Mouse (Mus musculus): ENCODE measurements at regions not wholly inside any gene's neighbourhood (a gene's known extent, or its start where the extent isn't known, plus 50 kb on each side); places are given as distances from the start of the nearest gene placed in this dataset.
A peak's percentile ranks its signal among the peaks of the same experiment; 100 is the strongest.
"Not testable (repeated sequence)": the region's sequence is repeated elsewhere in the genome, so short reads cannot be mapped to it uniquely, and the experiment has no call there.

DNA sequence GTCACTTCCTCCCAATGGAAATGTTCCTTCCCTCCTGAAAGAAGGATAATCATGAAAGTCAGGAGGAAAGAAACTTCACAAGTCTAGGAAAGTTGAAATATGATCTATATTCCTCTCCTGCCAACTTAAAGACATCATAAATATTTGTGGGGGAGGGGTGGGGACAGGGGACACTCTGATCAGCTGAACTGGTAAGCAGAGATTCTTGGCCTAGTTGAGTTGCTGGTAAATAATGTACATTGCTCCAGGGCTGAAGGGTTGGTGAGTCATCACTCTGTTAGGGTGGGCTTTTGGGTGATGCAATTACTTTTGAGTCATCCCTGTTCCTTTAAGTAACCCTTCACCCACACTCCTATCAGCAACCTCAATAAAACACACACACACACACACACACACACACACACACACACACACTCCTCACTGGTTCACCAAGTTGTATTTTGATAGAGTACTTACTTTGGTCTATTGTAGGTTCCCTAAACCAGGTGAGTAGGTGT is 56.0 kb downstream of the Ccdc71l start:
- no peak overlapping the region for H3K4me3 ChIP-seq (ENCODE audit: insufficient read depth, low read length)
- H3K27ac ChIP-seq (ENCODE audit: insufficient read depth, low read length), result peak overlapping the region; percentile 63
- no peak for TF ChIP-seq CTCF (IDR thresholded peaks at IDR 0.05; ENCODE audit: borderline replicate concordance, insufficient read depth, low read length)
- TF ChIP-seq POLR2A (IDR thresholded peaks at IDR 0.05; ENCODE audit: low read depth, low read length), result no peak
- peaks cover 2% of the 10 kb centered on the region; the same call in 1 of the 2 replicates for H3K4me1 ChIP-seq (ENCODE audit: control insufficient read depth, insufficient read depth, low read length)

DNA sequence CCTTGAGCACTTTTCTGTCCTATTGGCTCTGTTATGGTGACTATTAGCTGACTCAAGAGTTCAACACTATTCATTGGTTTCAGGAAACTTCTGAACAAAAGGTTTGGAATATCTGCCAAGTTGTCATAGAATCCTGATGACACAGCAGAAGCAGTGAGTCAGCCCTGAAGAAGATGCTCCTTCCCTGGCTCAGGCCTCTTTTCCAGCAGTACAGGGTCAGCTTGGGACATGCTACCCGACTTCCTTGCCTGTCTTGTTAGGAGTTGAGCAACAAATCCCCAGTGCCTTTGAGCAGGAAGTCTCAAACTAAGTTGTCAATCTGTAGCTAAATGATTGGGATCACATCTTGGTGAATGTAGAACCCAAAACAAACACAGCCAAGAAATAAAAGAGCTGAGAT is 56.6 kb downstream of the Ccdc71l start:
- Histone ChIP-seq H3K27ac (ENCODE audit: insufficient read depth, low read length) (peak overlapping the region; percentile 63), H3K4me1 (ENCODE audit: control insufficient read depth, insufficient read depth, low read length) (peaks cover 2% of the 10 kb centered on the region; the same call in 1 of the 2 replicates), H3K4me3 (ENCODE audit: insufficient read depth, low read length) (no peak overlapping the region)
- TF ChIP-seq POLR2A (IDR thresholded peaks at IDR 0.05; ENCODE audit: low read depth, low read length), result no peak
- no peak for TF ChIP-seq CTCF (IDR thresholded peaks at IDR 0.05; ENCODE audit: borderline replicate concordance, insufficient read depth, low read length)

DNA sequence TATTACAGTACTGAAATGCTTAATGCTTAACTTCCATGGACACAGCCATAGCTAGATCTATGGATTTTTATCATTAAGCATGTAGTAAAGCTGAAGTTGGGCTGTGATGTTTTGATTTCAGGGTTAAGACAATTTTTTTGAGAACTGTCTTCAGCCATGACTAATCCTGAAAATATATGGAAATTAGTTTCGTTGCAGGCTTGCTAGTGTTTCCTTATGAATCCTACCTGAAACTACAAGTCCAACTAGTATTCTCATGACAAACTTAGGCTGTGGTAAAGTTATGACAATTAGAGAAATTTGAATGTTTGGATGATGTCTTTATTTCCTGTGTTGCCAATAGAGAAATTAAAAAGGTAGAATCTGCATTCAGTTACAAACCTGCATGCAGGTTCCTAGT is 59.7 kb downstream of the Ccdc71l start:
- Histone ChIP-seq H3K4me1 (ENCODE audit: control insufficient read depth, insufficient read depth, low read length) (peaks cover 2% of the 10 kb centered on the region; the same call in 1 of the 2 replicates), H3K4me3 (ENCODE audit: insufficient read depth, low read length) (no peak overlapping the region), H3K27ac (ENCODE audit: insufficient read depth, low read length) (no peak overlapping the region)
- TF ChIP-seq CTCF (IDR thresholded peaks at IDR 0.05; ENCODE audit: borderline replicate concordance, insufficient read depth, low read length) (no peak), POLR2A (IDR thresholded peaks at IDR 0.05; ENCODE audit: low read depth, low read length) (no peak)

- H3K4me1 ChIP-seq (ENCODE audit: control insufficient read depth, insufficient read depth, low read length), result no peaks in the 10 kb centered on the region
- no peak overlapping the region for H3K27ac ChIP-seq (ENCODE audit: insufficient read depth, low read length)
- no peak overlapping the region for H3K4me3 ChIP-seq (ENCODE audit: insufficient read depth, low read length)
- TF ChIP-seq POLR2A (IDR thresholded peaks at IDR 0.05; ENCODE audit: low read depth, low read length) (no peak), CTCF (IDR thresholded peaks at IDR 0.05; ENCODE audit: borderline replicate concordance, insufficient read depth, low read length) (no peak)
These were observed 66.3 kb downstream of the Ccdc71l start for GRCm38 (mm10) chr12:32444770-32445169.

GRCm38 (mm10) chr12:32445874-32446273 is 67.4 kb downstream of the Ccdc71l start:
- H3K4me1 ChIP-seq (ENCODE audit: control insufficient read depth, insufficient read depth, low read length), result no peaks in the 10 kb centered on the region
- TF ChIP-seq CTCF (IDR thresholded peaks at IDR 0.05; ENCODE audit: borderline replicate concordance, insufficient read depth, low read length) (no peak), POLR2A (IDR thresholded peaks at IDR 0.05; ENCODE audit: low read depth, low read length) (no peak)

GRCm38 (mm10) chr12:32449373-32449772 is 70.9 kb downstream of the Ccdc71l start:
- TF ChIP-seq POLR2A (IDR thresholded peaks at IDR 0.05; ENCODE audit: low read depth, low read length), result no peak
- no peak for TF ChIP-seq CTCF (IDR thresholded peaks at IDR 0.05; ENCODE audit: borderline replicate concordance, insufficient read depth, low read length)
- no peaks in the 10 kb centered on the region for H3K4me1 ChIP-seq (ENCODE audit: control insufficient read depth, insufficient read depth, low read length)

More at GRCm38 (mm10) chr12:32445874-32446273, 67.4 kb downstream of the Ccdc71l start:
- H3K27ac ChIP-seq (ENCODE audit: insufficient read depth, low read length), result no peak overlapping the region
- H3K4me3 ChIP-seq (ENCODE audit: insufficient read depth, low read length), result no peak overlapping the region

GRCm38 (mm10) chr12:32451226-32451625 is 72.7 kb downstream of the Ccdc71l start:
- Histone ChIP-seq H3K4me3 (ENCODE audit: insufficient read depth, low read length) (no peak overlapping the region), H3K4me1 (ENCODE audit: control insufficient read depth, insufficient read depth, low read length) (no peaks in the 10 kb centered on the region), H3K27ac (ENCODE audit: insufficient read depth, low read length) (no peak overlapping the region)
- TF ChIP-seq CTCF (IDR thresholded peaks at IDR 0.05; ENCODE audit: borderline replicate concordance, insufficient read depth, low read length) (no peak), POLR2A (IDR thresholded peaks at IDR 0.05; ENCODE audit: low read depth, low read length) (no peak)

More at GRCm38 (mm10) chr12:32449373-32449772, 70.9 kb downstream of the Ccdc71l start:
- H3K4me3 ChIP-seq (ENCODE audit: insufficient read depth, low read length), result no peak overlapping the region
- no peak overlapping the region for H3K27ac ChIP-seq (ENCODE audit: insufficient read depth, low read length)

DNA sequence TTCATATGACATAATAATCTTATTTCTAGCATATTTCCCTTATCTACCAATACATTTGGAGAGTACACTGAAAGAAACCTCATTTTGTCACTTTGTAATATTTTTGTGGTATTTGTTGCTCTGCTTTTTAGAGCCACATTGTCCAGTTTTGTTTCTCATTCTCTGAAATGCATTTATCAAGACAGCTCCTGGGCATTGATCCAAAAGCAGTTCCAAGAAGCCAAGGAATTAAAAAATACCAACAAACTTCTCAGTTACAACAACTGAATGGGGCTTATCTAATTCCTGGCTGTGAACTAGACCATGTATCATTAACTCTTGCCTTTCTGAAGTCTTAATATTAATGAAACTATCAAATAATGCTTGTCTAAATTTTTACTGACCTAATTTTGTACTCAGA is 76.3 kb downstream of the Ccdc71l start:
- Histone ChIP-seq H3K27ac (ENCODE audit: insufficient read depth, low read length) (no peak overlapping the region), H3K4me1 (ENCODE audit: control insufficient read depth, insufficient read depth, low read length) (no peaks in the 10 kb centered on the region)
- TF ChIP-seq CTCF (IDR thresholded peaks at IDR 0.05; ENCODE audit: borderline replicate concordance, insufficient read depth, low read length) (no peak), POLR2A (IDR thresholded peaks at IDR 0.05; ENCODE audit: low read depth, low read length) (no peak)

DNA sequence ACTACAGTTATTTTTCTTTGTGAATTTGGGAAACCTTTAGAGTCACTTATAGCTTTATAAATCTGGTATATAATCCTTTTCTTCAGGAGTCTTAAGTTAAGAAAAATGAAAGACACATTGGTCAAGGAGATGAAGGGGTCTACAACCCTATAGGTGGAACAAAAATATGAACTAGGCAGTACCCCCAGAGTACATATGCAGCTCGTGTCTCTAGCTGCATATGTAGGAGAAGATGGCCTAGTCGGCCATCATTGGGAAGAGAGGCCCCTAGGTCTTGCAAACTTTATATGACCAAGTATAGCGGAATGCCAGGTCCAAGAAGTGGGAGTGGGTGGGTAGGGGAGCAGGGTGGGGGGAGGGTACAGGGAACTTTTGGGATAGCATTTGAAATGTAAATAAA is 76.7 kb downstream of the Ccdc71l start:
- not testable (repeated sequence) for H3K4me3 ChIP-seq (ENCODE audit: insufficient read depth, low read length); H3K27ac ChIP-seq (ENCODE audit: insufficient read depth, low read length); H3K4me1 ChIP-seq (ENCODE audit: control insufficient read depth, insufficient read depth, low read length)

More for the DNA sequence above, 76.3 kb downstream of the Ccdc71l start:
- no peak overlapping the region for H3K4me3 ChIP-seq (ENCODE audit: insufficient read depth, low read length)

DNA sequence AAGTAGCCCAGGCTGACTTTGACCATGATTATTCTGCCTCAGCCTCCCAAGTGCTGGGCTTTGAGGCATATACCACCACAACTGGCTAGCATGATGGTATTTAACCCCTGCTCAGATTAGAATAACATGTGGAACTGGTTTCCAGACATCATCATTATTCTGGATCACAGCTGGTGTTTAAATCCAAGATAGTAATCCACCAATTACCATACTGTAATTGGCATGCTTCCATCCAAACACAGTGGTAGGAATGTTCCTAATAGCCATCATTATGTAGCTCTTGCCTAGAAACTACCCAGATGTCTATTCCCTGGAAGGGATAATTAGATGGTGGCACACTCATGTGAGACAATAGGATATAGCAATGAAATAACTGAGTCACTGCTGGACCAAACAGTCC is 77.4 kb downstream of the Ccdc71l start:
- TF ChIP-seq POLR2A (IDR thresholded peaks at IDR 0.05; ENCODE audit: low read depth, low read length), result no peak
- no peak for TF ChIP-seq CTCF (IDR thresholded peaks at IDR 0.05; ENCODE audit: borderline replicate concordance, insufficient read depth, low read length)
- H3K27ac ChIP-seq (ENCODE audit: insufficient read depth, low read length), result no peak overlapping the region
- no peak overlapping the region for H3K4me3 ChIP-seq (ENCODE audit: insufficient read depth, low read length)
- H3K4me1 ChIP-seq (ENCODE audit: control insufficient read depth, insufficient read depth, low read length), result no peaks in the 10 kb centered on the region

- Histone ChIP-seq H3K4me3 (ENCODE audit: insufficient read depth, low read length) (no peak overlapping the region), H3K27ac (ENCODE audit: insufficient read depth, low read length) (no peak overlapping the region), H3K4me1 (ENCODE audit: control insufficient read depth, insufficient read depth, low read length) (no peaks in the 10 kb centered on the region)
- no peak for TF ChIP-seq CTCF (IDR thresholded peaks at IDR 0.05; ENCODE audit: borderline replicate concordance, insufficient read depth, low read length)
- no peak for TF ChIP-seq POLR2A (IDR thresholded peaks at IDR 0.05; ENCODE audit: low read depth, low read length)
These were observed 78.3 kb downstream of the Ccdc71l start for GRCm38 (mm10) chr12:32456796-32457195.
